Mouse (Mus musculus): ENCODE measurements around the gene Pbld2. TPM values are rescaled to one million over a fixed set of nuclear protein-coding genes. Genes with fewer than 3 reads are reported as not detected.

Gene Pbld2
- total and polyA plus RNA-seq, 3 experiments: 0.19 to 0.72 (median 0.26) TPM

- dilution Hi-C loops (cut with MboI; ENCODE audit: extremely low pct_ligation_motif_present, extremely low pct_unique_long_range_greater_than_20kb, low sequenced_read_pairs) (no loop called here), in situ Hi-C loops (cut with MboI; ENCODE audit: low pct_ligation_motif_present, low pct_unique_long_range_greater_than_20kb, low sequenced_read_pairs) (no loop called here)
- H3K27me3 ChIP-seq (replicated peaks): no peaks in the 10 kb centered on the region
- no peak overlapping the region for H3K4me3 ChIP-seq (replicated peaks in 1 of 3; ENCODE audit: low read depth in 2 of 3, low read length in 2 of 3, poor library complexity in 1 of 3)
- no peak overlapping the region for H3K27ac ChIP-seq (ENCODE audit: insufficient read depth, low read depth)
- no peak for DNase-seq (ENCODE audit: extremely low read depth)
- H3K9me3 ChIP-seq (replicated peaks; ENCODE audit: low read length): no peaks in the 10 kb centered on the region
- no peak overlapping the region for H3K9ac ChIP-seq (ENCODE audit: insufficient read depth, low read depth)
- no peaks in the 10 kb centered on the region for H3K36me3 ChIP-seq (replicated peaks in 1 of 2; ENCODE audit: control insufficient read depth in 1 of 2, insufficient read depth in 1 of 2, low read length in 1 of 2)
- no peak overlapping the region for H3K4me2 ChIP-seq (ENCODE audit: insufficient read depth, low read depth, poor library complexity, severe bottlenecking)
- H3K4me1 ChIP-seq (ENCODE audit: control insufficient read depth in 1 of 2, insufficient read depth in 2 of 2): peaks cover 4 to 8% of the 10 kb centered on the region in 2 experiments
- H3K79me2 ChIP-seq (replicated peaks; ENCODE audit: control insufficient read depth, extremely low read depth, insufficient read depth, poor library complexity, severe bottlenecking): no peaks in the 10 kb centered on the region
- TF ChIP-seq MAFK (IDR thresholded peaks at IDR 0.05; ENCODE audit: insufficient replicate concordance, low read length): no peak
- no peak for TF ChIP-seq E2F4 (IDR thresholded peaks at IDR 0.05; ENCODE audit: insufficient replicate concordance, low read depth, low read length)
- TF ChIP-seq HCFC1 (IDR thresholded peaks at IDR 0.05; ENCODE audit: low read depth, low read length): no peak
- no peak for TF ChIP-seq IRF4 (IDR thresholded peaks at IDR 0.05; ENCODE audit: low read depth, low read length)
- no peak for TF ChIP-seq RAD21 (IDR thresholded peaks at IDR 0.05; ENCODE audit: low read depth, low read length)
Observed at GRCm38 (mm10) chr10:63089758-63090571, 65.8 kb downstream of the Pbld2 start.

- Histone ChIP-seq H3K27ac (ENCODE audit: insufficient read depth, low read depth) (no peak overlapping the region), H3K27me3 (replicated peaks) (no peaks in the 10 kb centered on the region), H3K4me2 (ENCODE audit: insufficient read depth, low read depth, poor library complexity, severe bottlenecking) (no peak overlapping the region), H3K79me2 (replicated peaks; ENCODE audit: control insufficient read depth, extremely low read depth, insufficient read depth, poor library complexity, severe bottlenecking) (no peaks in the 10 kb centered on the region), H3K4me3 (replicated peaks in 1 of 3; ENCODE audit: low read depth in 2 of 3, low read length in 2 of 3, poor library complexity in 1 of 3) (no peak overlapping the region), H3K9ac (ENCODE audit: insufficient read depth, low read depth) (no peak overlapping the region), H3K4me1 (ENCODE audit: control insufficient read depth in 1 of 2, insufficient read depth in 2 of 2) (peaks cover 4 to 8% of the 10 kb centered on the region in 2 experiments), H3K9me3 (replicated peaks; ENCODE audit: low read length) (no peaks in the 10 kb centered on the region), H3K36me3 (replicated peaks in 1 of 2; ENCODE audit: control insufficient read depth in 1 of 2, insufficient read depth in 1 of 2, low read length in 1 of 2) (no peaks in the 10 kb centered on the region)
- dilution Hi-C loops (cut with MboI; ENCODE audit: extremely low pct_ligation_motif_present, extremely low pct_unique_long_range_greater_than_20kb, low sequenced_read_pairs) (no loop called here), in situ Hi-C loops (cut with MboI; ENCODE audit: low pct_ligation_motif_present, low pct_unique_long_range_greater_than_20kb, low sequenced_read_pairs) (no loop called here)
- DNase-seq (ENCODE audit: extremely low read depth): no peak
- no peak for TF ChIP-seq TCF12 (IDR thresholded peaks at IDR 0.05; ENCODE audit: low read depth, low read length)
- TF ChIP-seq MAZ (IDR thresholded peaks at IDR 0.05; ENCODE audit: low read depth, low read length): no peak
- no peak for TF ChIP-seq E2F4 (IDR thresholded peaks at IDR 0.05; ENCODE audit: insufficient replicate concordance, low read depth, low read length)
- no peak for TF ChIP-seq KAT2A (IDR thresholded peaks at IDR 0.05; ENCODE audit: insufficient replicate concordance, low read length)
- TF ChIP-seq MAFK (IDR thresholded peaks at IDR 0.05; ENCODE audit: insufficient replicate concordance, low read length): no peak
- TF ChIP-seq PAX5 (IDR thresholded peaks at IDR 0.05; ENCODE audit: low read length): no peak
- no peak for TF ChIP-seq CHD1 (IDR thresholded peaks at IDR 0.05; ENCODE audit: low read depth, low read length)
- TF ChIP-seq USF1 (IDR thresholded peaks at IDR 0.05; ENCODE audit: low read depth, low read length): no peak
- TF ChIP-seq EP300 (IDR thresholded peaks at IDR 0.05; ENCODE audit: low read length): no peak
- TF ChIP-seq MEF2A (IDR thresholded peaks at IDR 0.05; ENCODE audit: borderline replicate concordance, low read depth, low read length): no peak
- TF ChIP-seq RAD21 (IDR thresholded peaks at IDR 0.05; ENCODE audit: low read depth, low read length): no peak
- TF ChIP-seq SMC3 (IDR thresholded peaks at IDR 0.05; ENCODE audit: low read depth, low read length): no peak
- no peak for TF ChIP-seq ZC3H11A (IDR thresholded peaks at IDR 0.05; ENCODE audit: low read depth, low read length)
- TF ChIP-seq USF2 (conservative IDR thresholded peaks at IDR 0.05; ENCODE audit: low read depth, low read length): no peak
- no peak for TF ChIP-seq ELF1 (IDR thresholded peaks at IDR 0.05; ENCODE audit: low read depth, low read length)
- no peak for TF ChIP-seq ZMIZ1 (IDR thresholded peaks at IDR 0.05; ENCODE audit: low read depth, low read length)
- no peak for TF ChIP-seq MXI1 (IDR thresholded peaks at IDR 0.05; ENCODE audit: low read depth, low read length)
- TF ChIP-seq GABPA (IDR thresholded peaks at IDR 0.05; ENCODE audit: insufficient replicate concordance, low read depth, low read length): no peak
- TF ChIP-seq JUN (IDR thresholded peaks at IDR 0.05; ENCODE audit: insufficient read depth, low read depth, low read length): no peak
- TF ChIP-seq JUND (conservative IDR thresholded peaks at IDR 0.05; ENCODE audit: low read depth, low read length): no peak
Observed at GRCm38 (mm10) chr10:63091915-63092314, 67.8 kb downstream of the Pbld2 start.

Data from CH12.LX (cell line).